Mouse (Mus musculus): Measurements from ENCODE around the gene Vgll2. TPM values are rescaled to one million over a fixed set of nuclear protein-coding genes. Genes with fewer than 3 reads are reported as not detected.

The Vgll2 gene
- 0.13 TPM in 1 of 2 replicates, not detected in the other for polyA plus RNA-seq (2015; fragmentation: Nextera tagmentation; extraction: Ambion mirVana)

DNA sequence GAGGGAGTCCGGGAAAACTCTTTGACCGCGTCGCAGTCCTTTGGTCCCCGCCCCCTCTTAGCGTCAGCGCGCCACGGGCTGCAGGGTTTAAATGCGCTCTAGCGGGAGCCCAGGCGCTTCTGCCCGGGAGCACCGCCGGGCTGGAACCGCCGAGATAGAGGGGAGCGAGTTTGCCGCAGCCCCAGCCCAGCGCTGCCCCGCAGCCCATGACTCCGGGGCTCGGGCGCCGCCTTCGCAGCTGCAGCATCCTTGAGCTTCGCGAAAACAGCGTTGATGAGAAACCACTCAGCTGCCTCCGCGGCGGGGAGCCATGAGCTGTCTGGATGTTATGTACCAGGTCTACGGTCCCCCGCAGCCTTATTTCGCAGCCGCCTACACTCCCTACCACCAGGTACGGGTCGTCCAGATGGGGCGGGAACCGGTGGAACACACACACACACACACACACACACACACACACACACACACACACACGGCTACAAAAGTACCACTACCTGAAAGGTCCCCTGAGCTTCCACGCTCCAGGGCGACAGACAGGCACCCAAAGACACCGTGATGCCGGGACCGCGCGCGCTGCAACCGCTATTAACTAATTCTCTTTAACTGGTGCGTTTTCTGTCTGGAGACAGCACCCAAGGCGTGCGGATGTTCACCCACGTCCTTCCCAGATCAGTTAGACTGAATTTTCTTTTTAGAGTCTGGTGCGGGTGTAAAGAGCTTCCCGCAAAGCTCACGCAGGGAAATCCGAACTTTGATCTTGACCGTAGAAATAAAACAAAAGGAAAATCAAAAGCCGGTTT, at the start of gene Vgll2:
Gene Vgll2 (plus strand): TSS at position 90 of the 800 bp plus-strand sequence.
- Histone ChIP-seq H3K27ac (ENCODE audit: low read length) (no peak within 1 kb of the TSS), H3K4me2 (ENCODE audit: low read depth, low read length) (peak within 1 kb of the TSS; percentile 94), H3K4me1 (ENCODE audit: control insufficient read depth, insufficient read depth, low read length) (peaks cover 8% of the 10 kb centered on the region; the same call in 1 of the 2 replicates), H3K36me3 (ENCODE audit: control insufficient read depth, insufficient read depth, low read length) (no peaks in the 10 kb centered on the region), H3K4me3 (ENCODE audit: low read length) (peak within 1 kb of the TSS; percentile 52), H3K9ac (ENCODE audit: low read depth, low read length) (no peak within 1 kb of the TSS), H3K9me3 (ENCODE audit: control insufficient read depth, low read length) (no peaks in the 10 kb centered on the region), H3K27me3 (replicated peaks; ENCODE audit: control insufficient read depth, insufficient read depth, low read length) (peaks cover 70% of the 10 kb centered on the region)
- peak; percentile 82 for ATAC-seq
- under 1% methylated on average over 59 of the region's 60 CpGs for WGBS

DNA sequence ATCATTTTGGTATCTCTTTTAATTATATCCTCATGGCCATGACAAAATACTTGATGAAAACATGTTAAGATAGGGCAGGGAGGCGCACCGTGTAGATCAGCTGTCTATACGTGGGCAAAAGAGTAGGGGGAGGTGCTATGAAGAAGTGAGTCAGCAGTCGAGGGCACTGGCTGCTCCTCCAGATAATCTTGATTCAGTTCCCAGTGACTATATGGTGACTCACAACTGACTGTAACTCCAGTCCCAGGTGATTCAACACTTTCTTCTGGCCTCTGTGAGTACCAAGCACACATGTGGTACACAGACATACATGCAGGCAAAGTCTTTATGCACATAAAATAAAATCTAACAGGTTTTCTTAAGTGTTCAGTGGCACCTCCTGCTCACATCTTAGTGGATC, 47.2 kb upstream of the Vgll2 start:
- ATAC-seq = no peak
- WGBS = 78% methylated on average over 4 of the region's 4 CpGs
- H3K4me1 ChIP-seq (ENCODE audit: control insufficient read depth, insufficient read depth, low read length) = no peaks in the 10 kb centered on the region
- no peak overlapping the region for H3K27ac ChIP-seq (ENCODE audit: low read length)
- no peak overlapping the region for H3K4me3 ChIP-seq (ENCODE audit: low read length)
- H3K9ac ChIP-seq (ENCODE audit: low read depth, low read length) = no peak overlapping the region
- no peaks in the 10 kb centered on the region for H3K36me3 ChIP-seq (ENCODE audit: control insufficient read depth, insufficient read depth, low read length)
- no peaks in the 10 kb centered on the region for H3K9me3 ChIP-seq (ENCODE audit: control insufficient read depth, low read length)
- H3K4me2 ChIP-seq (ENCODE audit: low read depth, low read length) = no peak overlapping the region
- no peaks in the 10 kb centered on the region for H3K27me3 ChIP-seq (replicated peaks; ENCODE audit: control insufficient read depth, insufficient read depth, low read length)

DNA sequence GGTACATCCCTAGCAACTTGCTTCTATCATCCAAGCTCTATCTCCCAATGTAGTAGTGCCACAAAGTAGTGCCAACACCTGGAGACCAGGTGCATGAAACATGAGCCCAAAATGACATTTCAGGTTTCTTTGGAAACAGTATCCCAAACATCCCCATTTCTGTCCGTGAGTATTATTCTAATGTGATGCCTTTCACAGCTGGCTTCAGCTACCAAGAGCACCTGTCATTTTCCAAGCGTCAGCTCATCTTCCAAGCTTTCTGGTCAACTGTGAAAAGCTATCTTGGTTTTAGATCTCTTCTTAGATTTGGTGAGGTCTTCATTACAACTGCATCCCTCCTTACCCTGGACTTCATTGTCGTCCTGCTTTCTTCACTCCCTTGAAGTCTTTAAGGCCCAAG, 46.7 kb upstream of the Vgll2 start:
- Histone ChIP-seq H3K4me2 (ENCODE audit: low read depth, low read length) (no peak overlapping the region), H3K9me3 (ENCODE audit: control insufficient read depth, low read length) (no peaks in the 10 kb centered on the region), H3K4me1 (ENCODE audit: control insufficient read depth, insufficient read depth, low read length) (no peaks in the 10 kb centered on the region), H3K9ac (ENCODE audit: low read depth, low read length) (no peak overlapping the region), H3K27ac (ENCODE audit: low read length) (no peak overlapping the region), H3K4me3 (ENCODE audit: low read length) (no peak overlapping the region), H3K27me3 (replicated peaks; ENCODE audit: control insufficient read depth, insufficient read depth, low read length) (no peaks in the 10 kb centered on the region), H3K36me3 (ENCODE audit: control insufficient read depth, insufficient read depth, low read length) (no peaks in the 10 kb centered on the region)
- 82% methylated on average over 3 of the region's 3 CpGs for WGBS
- no peak for ATAC-seq

DNA sequence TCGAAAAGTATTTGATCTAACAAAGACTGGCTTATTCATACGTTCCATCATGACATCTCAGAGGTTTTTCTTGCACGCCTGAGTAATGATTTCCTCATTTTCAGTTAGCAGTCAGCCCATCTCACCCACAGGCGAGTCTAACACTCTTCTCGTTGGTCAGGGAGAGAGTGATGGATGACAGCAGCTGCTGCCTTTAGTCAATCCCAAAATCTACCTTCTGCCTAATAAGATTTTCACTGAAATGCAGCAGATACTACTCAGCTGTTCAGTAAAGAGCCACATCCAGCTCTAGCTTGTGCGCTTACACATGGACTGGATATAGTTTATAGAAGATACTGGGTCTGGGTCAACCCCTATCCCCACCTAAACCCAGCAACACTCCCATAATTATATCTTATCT, 40.7 kb upstream of the Vgll2 start:
- H3K27me3 ChIP-seq (replicated peaks; ENCODE audit: control insufficient read depth, insufficient read depth, low read length) = no peaks in the 10 kb centered on the region
- no peaks in the 10 kb centered on the region for H3K36me3 ChIP-seq (ENCODE audit: control insufficient read depth, insufficient read depth, low read length)
- H3K9me3 ChIP-seq (ENCODE audit: control insufficient read depth, low read length) = no peaks in the 10 kb centered on the region
- H3K4me1 ChIP-seq (ENCODE audit: control insufficient read depth, insufficient read depth, low read length) = no peaks in the 10 kb centered on the region
- ATAC-seq = no peak
- no peak overlapping the region for H3K4me3 ChIP-seq (ENCODE audit: low read length)
- no peak overlapping the region for H3K9ac ChIP-seq (ENCODE audit: low read depth, low read length)
- WGBS = 75% methylated on average over 6 of the region's 6 CpGs
- no peak overlapping the region for H3K4me2 ChIP-seq (ENCODE audit: low read depth, low read length)
- H3K27ac ChIP-seq (ENCODE audit: low read length) = no peak overlapping the region

DNA sequence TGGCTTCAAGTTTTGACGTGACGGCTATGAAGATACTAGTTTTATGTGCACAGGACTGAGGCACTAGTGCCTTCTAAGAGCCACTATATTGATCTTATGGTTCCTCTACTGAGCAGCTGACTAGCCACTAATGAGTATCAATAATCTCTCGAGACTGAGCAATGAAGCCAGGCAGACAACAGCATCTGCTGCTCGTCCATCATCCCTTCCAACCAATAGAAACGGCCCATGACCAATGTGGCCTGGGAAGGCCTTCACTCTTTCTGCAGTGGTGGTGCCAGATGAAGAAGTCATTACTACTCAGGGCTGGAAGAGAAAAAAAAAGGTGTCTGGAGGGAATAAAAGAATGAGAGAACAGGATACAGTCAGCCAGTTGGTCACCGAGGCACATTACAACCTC, 39.9 kb upstream of the Vgll2 start:
- no peak overlapping the region for H3K4me3 ChIP-seq (ENCODE audit: low read length)
- WGBS = 84% methylated on average over 6 of the region's 6 CpGs
- ATAC-seq = no peak
- H3K27me3 ChIP-seq (replicated peaks; ENCODE audit: control insufficient read depth, insufficient read depth, low read length) = no peaks in the 10 kb centered on the region
- no peaks in the 10 kb centered on the region for H3K9me3 ChIP-seq (ENCODE audit: control insufficient read depth, low read length)
- H3K4me1 ChIP-seq (ENCODE audit: control insufficient read depth, insufficient read depth, low read length) = no peaks in the 10 kb centered on the region
- no peaks in the 10 kb centered on the region for H3K36me3 ChIP-seq (ENCODE audit: control insufficient read depth, insufficient read depth, low read length)
- H3K27ac ChIP-seq (ENCODE audit: low read length) = no peak overlapping the region
- no peak overlapping the region for H3K4me2 ChIP-seq (ENCODE audit: low read depth, low read length)
- no peak overlapping the region for H3K9ac ChIP-seq (ENCODE audit: low read depth, low read length)

DNA sequence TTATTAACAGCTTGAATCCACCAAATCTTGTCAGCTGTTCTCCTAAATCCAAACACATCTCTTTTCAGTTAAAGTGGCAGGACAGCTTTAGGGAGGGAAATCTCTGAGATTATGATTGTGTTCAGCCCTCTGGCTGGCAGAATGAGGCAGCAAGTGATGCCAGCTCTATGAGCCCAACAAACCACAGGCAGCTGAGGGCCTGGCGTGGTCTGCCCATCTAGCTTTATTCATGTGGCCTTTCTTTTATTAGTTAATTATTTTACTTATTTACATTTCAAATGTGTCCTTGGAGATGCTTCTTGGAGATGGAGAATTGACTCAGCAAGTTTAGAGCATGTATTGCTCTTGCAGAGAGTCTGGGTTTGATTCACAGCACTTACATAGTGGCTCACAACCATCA, 3.8 kb upstream of the Vgll2 start:
- Histone ChIP-seq H3K9ac (ENCODE audit: low read depth, low read length) (no peak overlapping the region), H3K4me1 (ENCODE audit: control insufficient read depth, insufficient read depth, low read length) (peaks cover 5% of the 10 kb centered on the region; the same call in 1 of the 2 replicates), H3K4me3 (ENCODE audit: low read length) (no peak overlapping the region), H3K4me2 (ENCODE audit: low read depth, low read length) (no peak overlapping the region), H3K27me3 (replicated peaks; ENCODE audit: control insufficient read depth, insufficient read depth, low read length) (peaks cover 33% of the 10 kb centered on the region), H3K27ac (ENCODE audit: low read length) (no peak overlapping the region), H3K9me3 (ENCODE audit: control insufficient read depth, low read length) (no peaks in the 10 kb centered on the region), H3K36me3 (ENCODE audit: control insufficient read depth, insufficient read depth, low read length) (no peaks in the 10 kb centered on the region)
- WGBS = 82% methylated on average over 1 of the region's 1 CpGs
- no peak for ATAC-seq

DNA sequence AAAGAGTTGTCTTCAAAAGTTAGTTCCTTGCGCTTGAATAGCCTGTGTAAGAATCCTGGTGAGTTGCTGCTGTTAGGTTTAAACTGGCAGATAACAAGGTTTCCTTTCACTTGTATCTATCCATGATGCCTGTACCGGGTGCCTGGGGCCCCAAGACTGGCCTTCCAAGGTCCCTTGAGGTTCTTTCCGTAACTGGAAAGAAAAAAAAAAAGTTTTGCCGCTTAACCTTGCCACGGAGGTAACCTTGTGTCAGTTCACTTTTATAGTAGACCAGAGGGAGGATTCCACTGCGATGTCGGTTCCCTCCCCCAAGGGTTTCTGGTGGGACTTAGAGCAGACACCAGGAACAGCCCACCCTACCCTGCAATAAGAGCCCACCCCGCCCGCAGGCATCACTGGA, 1.1 kb upstream of the Vgll2 start:
- no peak for ATAC-seq

DNA sequence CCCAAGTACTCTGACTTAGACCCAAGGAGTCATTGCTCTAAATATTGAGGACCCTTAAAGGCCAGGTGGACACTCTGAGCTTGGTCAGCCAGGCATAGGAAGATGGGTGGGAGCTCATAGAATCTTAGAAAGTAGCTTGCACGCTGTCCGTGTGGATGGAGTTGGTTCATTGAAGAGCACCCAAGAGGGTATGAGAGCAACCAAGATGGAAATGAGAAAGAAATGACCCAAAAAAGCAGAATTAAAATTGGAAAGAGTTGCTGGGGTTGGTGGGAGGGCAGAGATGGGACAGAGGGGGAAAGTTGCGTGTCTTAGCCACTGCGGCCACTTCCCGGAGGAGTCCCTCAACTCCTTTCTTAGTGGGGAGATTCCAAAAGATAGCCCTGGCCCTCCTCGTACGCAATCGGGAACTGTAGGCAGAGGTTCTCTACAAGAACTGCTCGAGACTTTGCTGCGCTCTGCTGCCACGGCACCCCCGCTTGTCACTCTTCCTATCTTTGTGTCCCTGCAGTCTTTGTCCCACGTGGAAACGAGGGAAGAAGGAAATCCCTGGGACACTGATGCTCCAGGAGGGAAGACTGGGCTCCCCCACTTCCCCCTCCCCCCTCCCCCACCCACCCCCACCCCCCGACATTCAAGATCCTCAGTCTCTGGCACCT, 437 bp upstream of the Vgll2 start:
- H3K27ac ChIP-seq (ENCODE audit: low read length) = no peak overlapping the region
- peaks cover 63% of the 10 kb centered on the region for H3K27me3 ChIP-seq (replicated peaks; ENCODE audit: control insufficient read depth, insufficient read depth, low read length)
- peaks cover 5% of the 10 kb centered on the region; the same call in 1 of the 2 replicates for H3K4me1 ChIP-seq (ENCODE audit: control insufficient read depth, insufficient read depth, low read length)
- ATAC-seq = peak; percentile 54
- H3K9ac ChIP-seq (ENCODE audit: low read depth, low read length) = no peak overlapping the region
- peak overlapping the region; percentile 94 for H3K4me2 ChIP-seq (ENCODE audit: low read depth, low read length)
- peak overlapping the region; percentile 52 for H3K4me3 ChIP-seq (ENCODE audit: low read length)
- no peaks in the 10 kb centered on the region for H3K36me3 ChIP-seq (ENCODE audit: control insufficient read depth, insufficient read depth, low read length)
- H3K9me3 ChIP-seq (ENCODE audit: control insufficient read depth, low read length) = no peaks in the 10 kb centered on the region
- 2% methylated on average over 14 of the region's 15 CpGs for WGBS

More for the DNA sequence above, 1.1 kb upstream of the Vgll2 start:
- H3K9me3 ChIP-seq (ENCODE audit: control insufficient read depth, low read length) = no peaks in the 10 kb centered on the region
- no peaks in the 10 kb centered on the region for H3K36me3 ChIP-seq (ENCODE audit: control insufficient read depth, insufficient read depth, low read length)
- peaks cover 5% of the 10 kb centered on the region; the same call in 1 of the 2 replicates for H3K4me1 ChIP-seq (ENCODE audit: control insufficient read depth, insufficient read depth, low read length)
- H3K4me2 ChIP-seq (ENCODE audit: low read depth, low read length) = no peak overlapping the region
- H3K4me3 ChIP-seq (ENCODE audit: low read length) = no peak overlapping the region
- H3K27me3 ChIP-seq (replicated peaks; ENCODE audit: control insufficient read depth, insufficient read depth, low read length) = peaks cover 59% of the 10 kb centered on the region
- 3% methylated on average over 9 of the region's 9 CpGs for WGBS
- H3K27ac ChIP-seq (ENCODE audit: low read length) = no peak overlapping the region
- no peak overlapping the region for H3K9ac ChIP-seq (ENCODE audit: low read depth, low read length)

DNA sequence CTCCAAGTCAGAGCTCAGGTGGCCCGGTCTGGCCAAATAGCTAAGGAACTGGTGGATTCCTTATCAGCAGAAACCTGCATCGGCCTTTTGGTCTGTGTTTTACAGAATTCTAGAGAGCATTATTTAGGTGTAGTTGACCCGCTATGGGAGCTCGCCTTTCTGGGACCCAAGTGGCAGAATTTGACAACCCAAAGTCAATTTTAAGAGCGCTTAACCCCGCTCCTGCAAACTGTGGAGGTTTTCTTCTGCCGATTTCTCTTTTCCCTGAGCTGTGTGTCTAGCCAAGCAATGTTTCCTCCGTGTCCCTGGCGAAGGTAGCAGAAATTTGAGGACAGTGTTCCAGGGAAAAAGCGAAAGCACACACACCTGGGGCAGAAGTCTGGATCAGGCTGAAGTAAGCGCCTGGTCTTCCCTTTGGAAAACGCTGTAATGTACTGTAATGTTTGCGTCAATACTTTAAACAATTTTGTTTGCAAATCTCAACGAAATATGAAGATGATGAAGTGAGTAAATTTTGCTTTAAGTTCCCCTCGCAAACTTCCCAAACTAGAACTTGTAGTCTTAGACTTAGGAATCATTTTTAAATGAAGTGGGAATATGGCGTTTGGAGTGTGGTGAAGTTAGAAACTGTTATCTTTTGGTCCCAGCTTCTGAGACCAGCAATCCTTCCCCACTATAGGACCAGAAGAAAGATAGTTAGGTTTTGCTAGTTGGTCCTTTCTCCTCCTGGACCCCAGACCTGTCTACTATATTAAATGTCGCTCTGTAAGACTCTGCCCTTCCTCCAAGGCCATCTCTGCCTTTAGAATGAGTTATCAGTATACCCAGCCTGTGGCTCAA, 1.1 kb downstream of the Vgll2 start:
- H3K36me3 ChIP-seq (ENCODE audit: control insufficient read depth, insufficient read depth, low read length) = no peaks in the 10 kb centered on the region
- H3K4me2 ChIP-seq (ENCODE audit: low read depth, low read length) = peak overlapping the region; percentile 94; the same call in 1 of the 2 replicates
- H3K9ac ChIP-seq (ENCODE audit: low read depth, low read length) = no peak overlapping the region
- no peak overlapping the region for H3K27ac ChIP-seq (ENCODE audit: low read length)
- no peak for ATAC-seq
- WGBS = 4% methylated on average over 17 of the region's 17 CpGs
- H3K9me3 ChIP-seq (ENCODE audit: control insufficient read depth, low read length) = no peaks in the 10 kb centered on the region
- H3K27me3 ChIP-seq (replicated peaks; ENCODE audit: control insufficient read depth, insufficient read depth, low read length) = peaks cover 78% of the 10 kb centered on the region
- peak overlapping the region; percentile 52; the same call in 1 of the 2 replicates for H3K4me3 ChIP-seq (ENCODE audit: low read length)
- H3K4me1 ChIP-seq (ENCODE audit: control insufficient read depth, insufficient read depth, low read length) = peaks cover 11% of the 10 kb centered on the region; the same call in 1 of the 2 replicates

Measured in intestine, embryonic 16.5 days (tissue).